Mouse (Mus musculus): ENCODE data around the gene Jmjd6. TPM values are rescaled to one million over a fixed set of nuclear protein-coding genes. Genes with fewer than 3 reads are reported as not detected.
"Not testable (repeated sequence)": the region's sequence is repeated elsewhere in the genome, so short reads cannot be mapped to it uniquely, and the experiment has no call there.

The Jmjd6 gene
- polyA plus RNA-seq, 2 experiments, result 14.8 to 24.7 TPM

DNA sequence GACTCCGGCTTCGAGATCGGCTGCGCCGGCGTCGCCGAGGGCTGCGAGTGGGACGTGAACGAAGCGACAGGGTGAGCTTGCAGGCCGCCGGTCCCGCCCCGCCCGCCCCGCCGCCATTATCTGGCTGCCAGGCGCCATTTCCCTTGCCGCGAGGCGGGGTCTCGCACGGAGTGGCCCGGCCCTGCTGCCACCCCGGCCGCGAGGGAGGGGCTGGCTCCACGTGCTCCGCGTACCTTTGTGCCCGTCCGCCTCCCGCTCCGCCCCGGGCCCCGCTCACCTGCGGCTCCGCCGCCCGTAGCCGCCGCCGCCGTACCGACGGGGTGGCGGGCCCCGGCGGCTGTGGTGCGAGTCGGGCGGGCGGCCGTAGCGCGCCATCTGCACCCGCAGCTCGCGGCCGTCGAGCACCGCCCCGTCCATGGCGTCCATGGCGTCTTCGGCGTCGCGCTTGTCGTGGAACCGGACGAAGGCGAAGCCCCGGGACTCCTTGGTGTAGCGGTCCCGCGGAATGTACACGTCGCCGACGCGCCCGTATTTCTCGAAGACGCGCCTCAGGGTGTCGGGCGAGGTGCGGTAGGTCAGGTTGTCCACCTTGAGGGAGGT, 9.1 kb upstream of the Jmjd6 start, which contains the start of gene Mfsd11:
TSS of gene Mfsd11 (plus strand) at position 150 of the 600 bp plus-strand sequence.
- Histone ChIP-seq H3K4me1 (replicated peaks; ENCODE audit: control insufficient read depth in 2 of 2, insufficient read depth in 2 of 2, low read length in 1 of 2) (peaks cover 8 to 9% of the 10 kb centered on the region in 2 experiments; a peak in 3 of 4 replicates), H3K27me3 (ENCODE audit: control insufficient read depth, insufficient read depth, low read length) (no peaks in the 10 kb centered on the region), H3K4me3 (ENCODE audit: insufficient read depth in 1 of 2, low read depth in 2 of 2, low read length in 2 of 2) (peak within 1 kb of the TSS; percentile 70 to 88), H3K9me3 (ENCODE audit: control insufficient read depth, low read length) (no peaks in the 10 kb centered on the region), H3K27ac (peak within 1 kb of the TSS; percentile 82), H3K4me2 (ENCODE audit: low read depth) (peak within 1 kb of the TSS; percentile 95), H3K36me3 (replicated peaks; ENCODE audit: control insufficient read depth, insufficient read depth, low read depth) (peaks cover 45% of the 10 kb centered on the region), H3K9ac (replicated peaks) (peak within 1 kb of the TSS; percentile 96)
- 1% methylated on average over 85 of the region's 91 CpGs for WGBS (ENCODE audit: insufficient replicate concordance)
- ATAC-seq (ENCODE audit: insufficient read depth) (peak; percentile 53), DNase-seq (ENCODE audit: low read depth in 3 of 3, low spot score in 3 of 3) (peak; percentile 62 to 63 (median 62))
- TF ChIP-seq CTCF (IDR thresholded peaks at IDR 0.05; ENCODE audit: low read depth) (no peak), EP300 (IDR thresholded peaks at IDR 0.05; ENCODE audit: low read depth) (no peak)

DNA sequence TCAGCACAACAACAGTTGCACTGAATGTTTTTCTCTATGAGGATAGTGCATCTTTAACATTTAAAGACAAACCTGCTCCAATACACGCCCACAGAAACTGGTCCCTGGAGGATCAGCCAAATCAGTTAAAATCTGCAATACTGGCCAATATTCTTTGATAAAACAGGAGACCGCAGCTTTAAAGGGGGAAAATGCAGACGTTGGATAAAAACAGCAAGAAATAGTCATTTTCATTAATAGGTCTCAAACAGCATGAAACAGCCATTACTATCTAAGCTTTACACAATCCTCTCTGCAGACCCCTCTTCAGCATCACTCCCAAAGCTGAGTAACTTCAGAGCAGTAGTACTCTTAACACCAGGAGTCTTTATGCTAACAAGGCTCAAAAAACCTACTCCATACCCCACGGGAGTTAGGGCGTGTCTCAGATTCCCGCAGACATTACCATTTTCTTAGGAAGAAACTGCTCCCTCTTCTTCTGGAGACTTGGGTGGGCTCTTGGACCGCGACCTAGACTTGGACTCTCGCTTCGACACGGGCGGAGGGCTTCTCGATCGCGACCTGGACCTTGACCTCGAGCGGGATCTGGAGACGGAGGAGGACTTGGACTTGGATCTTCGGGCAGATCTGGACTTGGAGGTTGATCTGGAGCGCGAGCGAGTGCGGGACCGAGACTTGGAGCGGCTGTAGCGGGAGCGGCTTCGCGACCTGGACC, 8.5 kb upstream of the Jmjd6 start:
- ATAC-seq (ENCODE audit: insufficient read depth), result no peak
- no peaks in the 10 kb centered on the region for H3K27me3 ChIP-seq (ENCODE audit: control insufficient read depth, insufficient read depth, low read length)
- peaks cover 8 to 9% of the 10 kb centered on the region in 2 experiments; a peak in 3 of 4 replicates for H3K4me1 ChIP-seq (replicated peaks; ENCODE audit: control insufficient read depth in 2 of 2, insufficient read depth in 2 of 2, low read length in 1 of 2)
- peak overlapping the region; percentile 70 to 72 for H3K4me3 ChIP-seq (ENCODE audit: insufficient read depth in 1 of 2, low read depth in 2 of 2, low read length in 2 of 2)
- peak overlapping the region; percentile 93 for H3K4me2 ChIP-seq (ENCODE audit: low read depth)
- under 1% methylated on average over 29 of the region's 29 CpGs for WGBS (ENCODE audit: insufficient replicate concordance)
- no peaks in the 10 kb centered on the region for H3K9me3 ChIP-seq (ENCODE audit: control insufficient read depth, low read length)
- H3K36me3 ChIP-seq (replicated peaks; ENCODE audit: control insufficient read depth, insufficient read depth, low read depth), result peaks cover 48% of the 10 kb centered on the region
- DNase-seq (ENCODE audit: low read depth in 3 of 3, low spot score in 3 of 3), result no peak
- TF ChIP-seq EP300 (IDR thresholded peaks at IDR 0.05; ENCODE audit: low read depth) (no peak), CTCF (IDR thresholded peaks at IDR 0.05; ENCODE audit: low read depth) (no peak)
- peak overlapping the region; percentile 82 for H3K27ac ChIP-seq
- peak overlapping the region; percentile 96 for H3K9ac ChIP-seq (replicated peaks)

DNA sequence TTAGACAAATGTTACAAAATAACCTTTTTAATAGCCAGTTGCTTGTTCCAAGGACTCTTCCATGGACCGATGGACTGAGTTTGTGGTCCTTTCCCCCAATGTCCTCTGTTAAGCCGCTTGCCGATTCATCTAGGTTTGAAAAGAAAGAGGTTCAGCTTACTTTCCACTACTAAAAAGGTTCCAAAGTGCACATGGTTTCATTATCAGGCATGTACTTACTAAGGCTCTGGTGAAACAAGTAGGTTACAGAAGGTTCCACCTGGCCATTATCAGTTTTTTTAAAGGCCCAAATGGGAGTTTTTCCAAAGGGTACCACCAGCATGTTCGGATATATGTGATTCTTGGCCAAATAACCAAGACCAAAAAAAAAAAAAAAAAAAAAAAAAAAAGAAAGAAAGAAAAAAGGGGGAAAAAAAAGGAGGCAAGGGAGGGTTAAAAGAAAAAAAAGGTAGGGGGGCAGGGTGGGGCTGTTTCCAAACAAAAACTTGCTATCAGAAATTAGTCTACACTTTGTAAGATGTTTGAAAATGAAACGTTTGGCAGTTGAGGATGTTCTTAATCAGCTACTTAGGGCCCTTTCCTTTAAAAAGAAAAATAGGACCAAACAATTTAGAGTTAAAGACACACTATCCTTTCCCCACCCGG, 7.7 kb upstream of the Jmjd6 start:
- TF ChIP-seq EP300 (IDR thresholded peaks at IDR 0.05; ENCODE audit: low read depth) (no peak), CTCF (IDR thresholded peaks at IDR 0.05; ENCODE audit: low read depth) (no peak)
- no peaks in the 10 kb centered on the region for H3K27me3 ChIP-seq (ENCODE audit: control insufficient read depth, insufficient read depth, low read length)
- H3K27ac ChIP-seq, result peak overlapping the region; percentile 82
- 22% methylated on average over 6 of the region's 6 CpGs for WGBS (ENCODE audit: insufficient replicate concordance)
- H3K4me1 ChIP-seq (replicated peaks; ENCODE audit: control insufficient read depth in 2 of 2, insufficient read depth in 2 of 2, low read length in 1 of 2), result peaks cover 8 to 9% of the 10 kb centered on the region in 2 experiments; a peak in 3 of 4 replicates
- ATAC-seq (ENCODE audit: insufficient read depth), result no peak
- peak overlapping the region; percentile 96 for H3K9ac ChIP-seq (replicated peaks)
- no peaks in the 10 kb centered on the region for H3K9me3 ChIP-seq (ENCODE audit: control insufficient read depth, low read length)
- DNase-seq (ENCODE audit: low read depth in 3 of 3, low spot score in 3 of 3), result no peak
- peak overlapping the region; percentile 70 to 72 for H3K4me3 ChIP-seq (ENCODE audit: insufficient read depth in 1 of 2, low read depth in 2 of 2, low read length in 2 of 2)
- H3K4me2 ChIP-seq (ENCODE audit: low read depth), result peak overlapping the region; percentile 93
- peaks cover 51% of the 10 kb centered on the region for H3K36me3 ChIP-seq (replicated peaks; ENCODE audit: control insufficient read depth, insufficient read depth, low read depth)

DNA sequence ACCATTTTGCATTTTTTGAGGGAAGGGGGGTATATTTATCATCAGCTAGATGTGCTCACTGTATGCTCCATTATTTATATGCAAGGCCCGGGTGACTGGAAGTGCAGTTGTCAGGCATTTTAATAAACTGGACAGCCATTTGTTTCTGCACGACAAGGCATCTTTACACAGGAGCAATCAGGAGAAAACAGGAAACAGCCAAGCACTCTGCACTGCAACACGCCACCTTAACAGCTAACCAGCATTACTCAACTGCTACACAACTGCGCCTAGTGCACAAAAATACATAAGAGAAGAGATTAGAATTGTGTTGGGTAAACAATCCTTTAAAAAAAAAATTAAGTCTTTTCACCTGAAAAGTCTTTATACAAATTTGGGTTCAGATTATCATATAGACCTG, 6.8 kb upstream of the Jmjd6 start:
- Histone ChIP-seq H3K27ac (peak overlapping the region; percentile 40; the same call in 1 of the 2 replicates), H3K4me2 (ENCODE audit: low read depth) (peak overlapping the region; percentile 93), H3K9ac (replicated peaks) (peak overlapping the region; percentile 42; the same call in 1 of the 2 replicates), H3K4me3 (ENCODE audit: insufficient read depth in 1 of 2, low read depth in 2 of 2, low read length in 2 of 2) (peak overlapping the region; percentile 57 to 70), H3K27me3 (ENCODE audit: control insufficient read depth, insufficient read depth, low read length) (no peaks in the 10 kb centered on the region), H3K4me1 (replicated peaks; ENCODE audit: control insufficient read depth in 2 of 2, insufficient read depth in 2 of 2, low read length in 1 of 2) (peaks cover 8 to 9% of the 10 kb centered on the region in 2 experiments; a peak in 3 of 4 replicates), H3K36me3 (replicated peaks; ENCODE audit: control insufficient read depth, insufficient read depth, low read depth) (peaks cover 53% of the 10 kb centered on the region), H3K9me3 (ENCODE audit: control insufficient read depth, low read length) (no peaks in the 10 kb centered on the region)
- ATAC-seq (ENCODE audit: insufficient read depth) (no peak), DNase-seq (ENCODE audit: low read depth in 3 of 3, low spot score in 3 of 3) (no peak)
- WGBS (ENCODE audit: insufficient replicate concordance), result 21% methylated on average over 4 of the region's 4 CpGs
- TF ChIP-seq EP300 (IDR thresholded peaks at IDR 0.05; ENCODE audit: low read depth) (no peak), CTCF (IDR thresholded peaks at IDR 0.05; ENCODE audit: low read depth) (no peak)

DNA sequence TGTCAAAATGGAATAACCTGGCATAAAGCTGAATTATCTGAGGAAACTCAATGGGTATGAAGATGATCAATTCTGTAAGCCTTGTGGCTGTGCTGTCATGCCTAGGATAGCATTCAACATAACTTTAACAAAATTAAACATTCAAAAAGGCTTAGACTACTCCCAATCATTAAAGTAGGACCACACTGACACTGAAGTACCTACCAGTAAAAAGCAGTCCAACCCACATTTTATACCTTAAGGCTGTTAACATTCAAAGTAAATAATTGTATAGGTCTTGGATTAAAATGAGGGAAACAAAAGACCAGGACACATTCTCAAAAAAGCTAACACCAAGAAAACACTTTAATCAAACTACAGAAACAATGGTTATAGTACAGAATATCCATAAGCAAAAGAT, 6.3 kb upstream of the Jmjd6 start:
- Histone ChIP-seq H3K27me3 (ENCODE audit: control insufficient read depth, insufficient read depth, low read length) (no peaks in the 10 kb centered on the region), H3K4me1 (replicated peaks; ENCODE audit: control insufficient read depth in 2 of 2, insufficient read depth in 2 of 2, low read length in 1 of 2) (peaks cover 7% of the 10 kb centered on the region in 2 experiments; a peak in 3 of 4 replicates), H3K9ac (replicated peaks) (no peak overlapping the region), H3K36me3 (replicated peaks; ENCODE audit: control insufficient read depth, insufficient read depth, low read depth) (peaks cover 53% of the 10 kb centered on the region), H3K4me3 (ENCODE audit: insufficient read depth in 1 of 2, low read depth in 2 of 2, low read length in 2 of 2) (peak overlapping the region in 1 of 2 experiments; percentile 18; a peak in 2 of 4 replicates), H3K27ac (no peak overlapping the region), H3K9me3 (ENCODE audit: control insufficient read depth, low read length) (no peaks in the 10 kb centered on the region), H3K4me2 (ENCODE audit: low read depth) (peak overlapping the region; percentile 93)
- TF ChIP-seq EP300 (IDR thresholded peaks at IDR 0.05; ENCODE audit: low read depth), result no peak
- no peak for TF ChIP-seq CTCF (IDR thresholded peaks at IDR 0.05; ENCODE audit: low read depth)
- ATAC-seq (ENCODE audit: insufficient read depth) (no peak), DNase-seq (ENCODE audit: low read depth in 3 of 3, low spot score in 3 of 3) (no peak)

DNA sequence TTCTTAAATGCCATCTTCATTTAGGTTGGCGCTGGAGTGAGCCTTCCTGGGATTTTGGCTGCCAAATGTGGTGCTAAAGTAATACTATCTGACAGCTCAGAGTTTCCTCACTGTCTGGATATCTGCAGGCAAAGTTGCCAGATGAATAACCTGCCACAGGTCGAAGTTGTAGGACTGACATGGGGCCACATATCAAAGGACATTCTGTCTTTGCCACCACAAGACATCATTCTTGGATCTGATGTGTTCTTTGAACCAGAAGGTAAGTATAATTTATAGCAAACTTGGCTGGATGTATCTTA, 5.6 kb upstream of the Jmjd6 start:
- H3K9ac ChIP-seq (replicated peaks); H3K27ac ChIP-seq; H3K4me3 ChIP-seq (ENCODE audit: insufficient read depth in 1 of 2, low read depth in 2 of 2, low read length in 2 of 2); H3K27me3 ChIP-seq (ENCODE audit: control insufficient read depth, insufficient read depth, low read length); H3K9me3 ChIP-seq (ENCODE audit: control insufficient read depth, low read length); ATAC-seq (ENCODE audit: insufficient read depth); DNase-seq (ENCODE audit: low read depth in 3 of 3, low spot score in 3 of 3); H3K4me1 ChIP-seq (replicated peaks; ENCODE audit: control insufficient read depth in 2 of 2, insufficient read depth in 2 of 2, low read length in 1 of 2): not testable (repeated sequence)
- Histone ChIP-seq H3K36me3 (replicated peaks; ENCODE audit: control insufficient read depth, insufficient read depth, low read depth) (peaks cover 53% of the 10 kb centered on the region), H3K4me2 (ENCODE audit: low read depth) (peak overlapping the region; percentile 93; the same call in 1 of the 2 replicates)
- WGBS (ENCODE audit: insufficient replicate concordance), result 52% methylated on average over 2 of the region's 2 CpGs
